Mouse (Mus musculus) ES-Bruce4 (cell line): ENCODE results near the gene Auts2.

ENCODE experiments used
- CTCF ChIP-seq: IDR thresholded peaks from one replicate; pipeline ENCODE4 v1.8.1; 2011; ENCODE audit warnings: low read depth, low read length
- POLR2A ChIP-seq: IDR thresholded peaks from one replicate; pipeline ENCODE4 v1.8.1; 2011; ENCODE audit warnings: low read length; ENCODE audit not compliant: insufficient read depth

- TF ChIP-seq CTCF, result no peak
- no peak for TF ChIP-seq POLR2A
Measured at GRCm38 (mm10) chr5:132333744-132334143, 209.4 kb downstream of the Auts2 start.
